Mouse (Mus musculus) lung, postnatal 10 days (tissue): ENCODE measurements around the gene Pacrg.

Experiments used
- DNase-seq: peaks from one replicate; pipeline ENCODE4 v3.0.0; 2021

Gene Pacrg

DNA sequence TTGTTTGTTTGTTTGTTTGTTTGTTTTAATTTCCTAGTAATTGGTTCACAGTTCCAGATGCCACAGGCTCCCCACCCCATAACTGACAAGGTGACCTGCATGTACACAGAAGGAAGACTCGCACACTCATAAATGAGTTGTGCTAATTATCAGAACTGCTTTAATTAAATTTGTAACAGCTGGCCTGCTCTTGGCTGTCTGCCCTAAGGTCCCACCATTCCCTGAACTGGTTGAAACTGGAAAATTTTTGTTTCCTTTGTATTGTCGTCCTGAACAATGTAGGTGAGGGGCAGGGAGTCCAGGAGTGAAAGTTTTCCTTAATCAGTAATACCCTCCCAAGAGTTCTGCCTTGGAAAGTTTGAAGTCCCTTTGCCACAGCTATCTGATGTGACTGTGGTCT, 219.5 kb downstream of the Pacrg start:
- no peak for DNase-seq

DNA sequence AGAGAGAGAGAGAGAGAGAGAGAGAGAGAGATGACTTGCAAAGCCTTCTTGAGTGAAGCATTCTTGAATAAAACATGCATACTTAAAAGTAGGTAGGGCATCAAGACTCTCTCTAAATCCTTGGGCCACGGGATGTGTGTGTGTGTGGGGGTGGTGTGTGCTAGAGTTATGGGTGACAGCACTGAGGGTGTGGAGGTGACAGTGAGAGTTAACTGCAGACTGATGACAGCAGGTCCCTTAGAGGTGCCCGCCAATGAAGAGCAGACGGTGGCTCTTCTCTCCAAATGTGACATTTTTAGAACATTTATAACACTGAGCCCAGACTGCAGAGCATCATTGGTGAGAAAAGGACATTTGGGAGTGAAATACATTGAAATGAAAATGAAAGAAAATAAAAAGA, 220.2 kb downstream of the Pacrg start:
- no peak for DNase-seq

DNA sequence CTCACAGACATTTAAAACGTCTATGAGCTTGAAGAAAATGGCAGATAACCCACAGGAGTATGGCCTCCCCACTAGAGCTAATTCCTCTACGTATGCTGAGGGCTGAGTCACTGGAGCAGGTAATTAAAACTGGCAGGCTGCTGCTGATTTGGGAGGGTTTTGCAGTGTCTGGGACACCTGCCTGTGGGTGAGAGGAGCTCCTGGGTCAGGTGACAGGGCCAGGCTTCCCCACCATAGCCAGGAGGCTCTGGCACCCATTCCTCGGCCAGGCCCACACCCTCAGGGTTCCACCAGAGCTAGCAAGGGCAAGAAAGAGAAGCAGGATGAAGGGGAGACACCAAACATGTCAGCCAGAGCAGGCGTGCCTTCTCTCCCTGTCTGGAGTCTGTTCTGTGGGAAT, 222.5 kb downstream of the Pacrg start:
- DNase-seq: no peak

- no peak for DNase-seq
Measured at GRCm38 (mm10) chr17:10615611-10616010, 224.5 kb downstream of the Pacrg start.

DNA sequence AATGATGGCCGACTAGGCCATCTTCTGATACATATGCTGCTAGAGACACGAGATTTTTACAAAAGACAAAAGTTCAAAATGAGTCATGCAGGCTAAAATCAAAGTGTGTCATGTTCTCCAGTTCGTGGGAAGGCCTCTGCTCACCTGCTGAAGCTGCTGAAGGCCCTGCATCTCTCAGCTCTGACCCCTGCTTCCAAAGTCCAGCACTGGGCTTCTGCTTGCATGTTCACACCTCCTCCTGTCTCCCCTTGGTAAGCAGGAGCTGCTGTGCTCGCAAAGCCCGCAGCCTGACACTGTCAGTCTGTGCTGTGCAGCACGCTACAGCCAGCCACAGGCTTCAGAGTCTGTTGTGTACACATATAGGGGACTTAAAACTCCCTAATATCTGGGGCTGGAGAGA, 225.4 kb downstream of the Pacrg start:
- no peak for DNase-seq

GRCm38 (mm10) chr17:10611626-10612025, 228.5 kb downstream of the Pacrg start:
- no peak for DNase-seq

DNA sequence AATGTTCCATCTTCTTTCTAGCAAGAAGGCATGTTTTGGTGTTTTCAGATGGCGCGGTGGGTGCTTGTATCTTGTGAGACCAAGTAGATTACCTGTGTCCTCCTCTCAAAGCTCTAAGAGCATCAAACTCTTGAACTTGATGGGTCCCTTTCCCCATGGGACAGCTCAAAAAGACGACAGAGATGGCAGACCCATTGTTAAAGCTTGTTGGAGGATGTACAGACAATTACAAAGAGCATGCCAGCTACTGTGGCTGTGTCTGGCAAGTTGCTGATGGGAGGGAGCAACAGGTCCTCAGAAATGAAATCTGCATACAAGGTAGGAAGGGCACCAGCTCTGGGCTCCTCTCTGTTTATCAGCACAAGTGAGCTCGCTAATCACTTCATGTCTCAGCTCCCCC, 232.0 kb downstream of the Pacrg start:
- DNase-seq: no peak

DNA sequence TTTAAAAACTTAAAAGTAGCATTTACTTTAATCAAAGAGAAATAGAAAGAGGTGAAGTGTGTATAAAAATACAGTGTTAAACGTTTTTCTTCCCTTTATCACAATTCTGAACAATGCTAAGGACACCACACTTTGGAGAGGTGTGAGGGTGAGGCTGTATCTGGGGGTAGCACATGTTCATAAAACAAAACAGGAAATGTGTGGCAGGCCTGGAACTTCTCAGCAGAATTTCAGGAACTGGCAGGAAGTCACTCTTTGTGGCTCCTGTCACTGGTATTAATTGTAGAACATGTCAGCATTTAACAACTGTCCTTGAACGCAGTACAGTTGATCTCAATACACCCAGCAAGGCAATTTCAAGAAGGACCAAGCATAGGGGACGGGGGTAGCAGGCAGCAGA, 234.0 kb downstream of the Pacrg start:
- DNase-seq: no peak

DNA sequence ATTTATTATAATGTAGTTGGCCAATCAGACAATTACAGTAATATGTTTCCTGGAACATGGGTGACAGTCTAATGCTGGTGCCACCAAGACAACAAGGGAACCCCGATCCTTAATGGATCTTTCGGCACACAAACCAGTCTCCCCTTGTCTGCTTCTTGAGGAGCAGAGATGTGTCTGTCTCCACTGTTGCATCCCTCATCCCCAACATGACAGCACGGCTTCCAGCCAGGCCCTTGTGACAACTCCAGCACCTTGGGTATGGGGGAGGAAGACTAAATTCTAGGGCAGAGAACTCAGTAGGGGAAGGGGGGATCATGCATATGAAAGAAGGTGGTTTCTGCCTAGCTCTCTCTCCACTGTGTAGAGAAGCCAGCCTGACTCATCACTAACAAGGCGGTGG, 242.4 kb downstream of the Pacrg start:
- DNase-seq: no peak

GRCm38 (mm10) chr17:10589604-10590003, 250.5 kb downstream of the Pacrg start:
- DNase-seq: no peak

GRCm38 (mm10) chr17:10588922-10589400, 251.2 kb downstream of the Pacrg start:
- DNase-seq: no peak

DNA sequence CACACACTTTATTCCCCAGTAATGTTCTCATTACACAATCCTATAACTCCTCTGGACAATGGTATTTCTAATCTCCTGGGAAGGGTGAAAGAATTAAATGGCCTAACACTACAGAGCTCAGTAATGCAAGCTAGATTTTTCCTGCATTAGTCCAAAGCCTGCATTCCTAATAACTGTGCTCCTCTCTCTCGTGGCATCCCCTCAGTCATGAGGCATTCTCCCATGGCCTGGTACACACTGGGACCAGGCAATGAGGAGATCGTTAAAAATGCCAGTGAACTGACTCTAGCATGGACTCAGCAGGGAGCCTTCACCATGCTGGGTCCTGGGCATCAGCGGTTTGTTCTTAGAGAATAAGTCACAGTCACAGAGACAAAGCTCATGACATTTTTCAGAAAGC, 256.8 kb downstream of the Pacrg start:
- DNase-seq: no peak

- DNase-seq: no peak
Measured at GRCm38 (mm10) chr17:10575306-10575705, 264.8 kb downstream of the Pacrg start.

- no peak for DNase-seq
Measured at GRCm38 (mm10) chr17:10572436-10572835, 267.7 kb downstream of the Pacrg start.

- peak; percentile 57 for DNase-seq
Measured at GRCm38 (mm10) chr17:10569270-10569669, 270.8 kb downstream of the Pacrg start.

DNA sequence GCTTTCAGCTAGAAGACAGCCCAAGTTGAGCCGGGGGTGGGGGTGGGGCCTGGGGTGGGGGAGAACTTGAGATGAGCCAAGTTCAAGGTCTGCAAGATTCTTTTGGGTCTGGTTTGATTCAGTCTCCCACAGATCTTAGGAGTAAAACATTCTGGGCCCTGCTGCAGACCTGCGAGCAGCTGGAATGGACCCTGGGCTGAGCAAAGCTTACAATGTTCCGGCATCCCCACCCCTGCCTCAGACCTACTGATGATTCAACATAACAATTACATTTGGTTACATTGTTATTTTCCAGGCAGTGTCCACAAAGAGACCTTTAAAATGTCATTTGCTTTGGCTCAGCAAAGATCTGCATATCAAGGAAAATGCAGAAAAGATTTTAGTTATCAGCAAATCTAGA, 272.7 kb downstream of the Pacrg start:
- DNase-seq: no peak

DNA sequence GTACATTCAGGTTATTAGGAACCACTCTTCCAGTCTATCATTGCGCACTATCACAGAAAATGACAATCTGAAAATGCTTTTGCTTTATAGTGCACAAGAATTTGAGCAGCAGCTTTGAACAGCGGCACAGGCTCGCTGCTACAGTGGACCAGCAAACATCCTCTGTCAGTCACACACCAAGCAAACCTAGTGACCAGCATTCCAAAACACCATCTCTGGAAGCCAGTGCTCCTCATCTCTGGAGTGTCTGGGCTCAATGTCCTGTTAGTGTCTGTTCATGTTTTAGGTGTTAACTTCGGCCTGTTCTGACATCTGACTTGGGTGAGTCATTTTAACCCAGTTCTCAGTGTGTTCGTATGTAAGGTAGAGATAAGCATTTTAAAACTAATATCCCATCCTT, 275.9 kb downstream of the Pacrg start:
- DNase-seq: no peak

GRCm38 (mm10) chr17:10562871-10563270, 277.2 kb downstream of the Pacrg start:
- no peak for DNase-seq

DNA sequence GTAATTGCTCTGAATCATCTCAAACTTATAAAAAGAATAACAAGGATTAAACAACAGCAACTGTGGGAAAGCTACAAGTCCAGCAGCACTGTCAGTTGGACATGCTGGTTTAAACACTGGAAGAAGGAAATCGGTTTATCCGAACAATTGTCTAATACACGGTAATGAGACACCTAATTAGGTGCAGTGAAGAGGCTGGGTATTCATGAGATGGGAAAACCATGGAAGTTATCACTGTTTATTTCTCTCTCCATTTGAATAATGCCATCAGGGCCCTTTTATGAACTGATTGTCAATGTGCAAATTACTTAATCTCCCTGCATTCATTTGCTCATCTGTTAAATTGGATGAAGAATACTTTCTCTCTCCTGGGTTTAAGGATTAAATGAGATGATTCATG, 280.1 kb downstream of the Pacrg start:
- no peak for DNase-seq

DNA sequence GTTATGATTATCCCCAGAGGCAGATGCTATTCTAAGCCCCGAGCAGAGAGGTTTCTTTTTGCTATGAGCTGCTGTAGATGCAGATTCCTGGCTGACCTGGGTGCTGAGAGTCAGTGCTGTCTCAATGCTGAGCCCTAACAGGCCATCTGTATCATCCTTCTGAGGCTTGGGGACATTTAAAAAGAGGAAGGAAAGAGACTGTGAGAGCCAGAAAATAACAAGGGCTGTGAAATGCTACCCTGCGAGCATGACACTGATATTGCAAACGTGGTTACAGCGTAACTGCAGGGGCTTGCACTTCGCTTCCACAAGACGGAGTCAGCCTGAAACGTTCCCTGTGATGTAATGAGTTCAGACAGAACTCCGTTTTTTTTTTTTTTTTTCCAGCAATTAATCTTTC, 281.4 kb downstream of the Pacrg start:
- DNase-seq: no peak

DNA sequence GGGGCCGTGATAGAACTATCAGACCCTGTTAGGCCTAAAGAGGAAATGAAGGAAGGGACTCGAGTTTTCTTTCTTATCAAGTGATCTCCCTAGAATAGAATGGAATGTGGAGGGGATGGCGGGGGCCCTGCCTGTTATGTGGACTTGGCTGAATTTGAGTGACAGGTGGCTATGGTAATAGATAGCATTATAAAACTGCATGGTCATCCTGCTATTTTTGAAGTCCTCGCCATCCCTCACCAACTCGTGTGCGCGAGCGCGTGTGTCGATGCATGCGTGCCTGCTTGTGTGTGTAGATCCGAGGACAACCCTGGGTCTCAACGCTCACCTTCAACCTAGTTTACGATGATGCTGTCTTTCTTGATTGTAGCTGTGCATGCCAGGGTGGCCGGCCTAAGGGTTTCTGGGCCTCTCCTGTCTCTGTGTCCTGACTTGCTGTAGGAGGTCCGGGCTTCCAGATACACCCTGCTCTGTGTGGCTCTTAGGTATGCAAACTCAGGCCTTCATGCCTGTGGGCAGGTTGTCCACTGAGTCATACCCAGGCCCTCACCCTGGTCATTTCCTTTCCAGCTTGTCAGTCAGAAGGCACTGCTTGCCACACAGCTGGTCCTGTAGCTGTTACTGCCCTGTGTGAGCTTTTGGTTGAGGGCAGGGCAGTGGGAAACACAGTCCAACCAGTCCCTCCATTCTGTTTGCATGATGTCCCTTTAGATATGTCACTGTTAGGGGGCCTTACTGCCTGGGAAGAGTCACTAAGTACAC, 287.6 kb downstream of the Pacrg start:
- no peak for DNase-seq

- DNase-seq: no peak
Measured at GRCm38 (mm10) chr17:10550781-10551520, 289.2 kb downstream of the Pacrg start.

DNA sequence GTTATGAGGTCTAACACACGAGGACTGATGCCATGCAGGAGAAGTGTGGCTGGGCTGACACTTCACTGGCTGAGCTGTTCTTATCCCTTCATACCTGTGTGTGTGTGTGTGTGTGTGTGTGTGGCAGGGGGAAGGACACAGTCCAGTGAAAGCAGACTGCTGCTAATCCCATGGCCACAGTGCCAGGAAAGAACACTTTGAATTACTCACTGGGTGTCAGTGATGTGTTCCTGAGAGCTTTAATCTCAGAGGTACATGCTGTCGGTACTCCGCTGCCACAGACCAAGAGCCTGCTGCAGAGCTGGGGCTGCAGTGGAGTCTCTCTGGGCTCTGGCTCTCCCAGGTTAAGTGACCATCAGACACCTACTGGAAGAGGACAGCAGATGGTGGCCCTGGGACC, 290.3 kb downstream of the Pacrg start:
- no peak for DNase-seq

- DNase-seq: no peak
Measured at GRCm38 (mm10) chr17:10548969-10549368, 291.1 kb downstream of the Pacrg start.

GRCm38 (mm10) chr17:10540772-10541171, 299.3 kb downstream of the Pacrg start:
- no peak for DNase-seq
